8 mouse cellular contexts compared by ENCODE assay signal in genomic region chr1:44119201-44120073, GRCm38 (mm10). TPM values are rescaled to one million over a fixed set of nuclear protein-coding genes. Genes with fewer than 3 reads are reported as not detected.
DNase-seq lines count a peak whose midpoint lies in the region; ATAC-seq and TF ChIP-seq lines count a peak whose summit lies in the region.

No protein-coding gene starts in this region.

- H3K9me3 ChIP-seq in heart, embryonic 11.5 days (replicated peaks; ENCODE audit: control insufficient read depth, low read length): no peaks in the 10 kb centered on the region
- no peaks in the 10 kb centered on the region for H3K9me3 ChIP-seq in kidney, embryonic 16.5 days (ENCODE audit: low read length)

- TF ChIP-seq CTCF in bone marrow macrophage, adult 2 months (IDR thresholded peaks at IDR 0.05; ENCODE audit: low read depth, low read length): no peak
- no peak for TF ChIP-seq CTCF in embryonic fibroblast, embryonic 13.5 days (IDR thresholded peaks at IDR 0.05; ENCODE audit: borderline replicate concordance, insufficient read depth, low read length)
- TF ChIP-seq CTCF in liver, adult 2 months (IDR thresholded peaks at IDR 0.05; ENCODE audit: low read depth, low read length): peak; percentile 56

- H3K4me2 ChIP-seq in heart, embryonic 11.5 days: peak overlapping the region; percentile 76
- H3K4me2 ChIP-seq in kidney, embryonic 16.5 days (replicated peaks; ENCODE audit: low read depth, low read length): peak overlapping the region; percentile 65

- peaks cover 2% of the 10 kb centered on the region; the same call in 1 of the 2 replicates for H3K36me3 ChIP-seq in heart, embryonic 11.5 days (ENCODE audit: control insufficient read depth, insufficient read depth, low read length)
- H3K36me3 ChIP-seq in kidney, embryonic 16.5 days (ENCODE audit: insufficient read depth, low read length): peaks cover 15% of the 10 kb centered on the region; the same call in 1 of the 2 replicates
- H3K36me3 ChIP-seq in liver, adult 2 months (ENCODE audit: control insufficient read depth, insufficient read depth, low read length): peaks cover 4% of the 10 kb centered on the region; the same call in 1 of the 2 replicates

- DNase-seq in A20 (ENCODE audit: low read depth, low spot score): peak; percentile 65
- peak; percentile 73 for DNase-seq in liver, adult 2 months (ENCODE audit: extremely low read depth, low read depth, low spot score)
- DNase-seq in spleen, postnatal 4 days (ENCODE audit: low spot score in 2 of 2): peak; percentile 65 to 80

- no peaks in the 10 kb centered on the region for H3K27me3 ChIP-seq in heart, embryonic 11.5 days (ENCODE audit: control insufficient read depth, insufficient read depth, low read length)
- no peaks in the 10 kb centered on the region for H3K27me3 ChIP-seq in kidney, embryonic 16.5 days (ENCODE audit: insufficient read depth, low read length)
- H3K27me3 ChIP-seq in liver, adult 2 months (ENCODE audit: control insufficient read depth, insufficient read depth, low read length): no peaks in the 10 kb centered on the region

- peaks cover 5% of the 10 kb centered on the region for H3K79me2 ChIP-seq in liver, adult 2 months (ENCODE audit: control insufficient read depth, insufficient read depth, low read length)

- peak; percentile 89 for ATAC-seq in heart, embryonic 11.5 days (replicated peaks; ENCODE audit: insufficient number of reproducible peaks, low FRiP score, low TSS enrichment)
- peak; percentile 90 for ATAC-seq in kidney, embryonic 16.5 days (ENCODE audit: low FRiP score, low TSS enrichment)
- peak; percentile 30; the same call in 1 of the 2 replicates for ATAC-seq in monocyte, adult 5-6 weeks (replicated peaks; ENCODE audit: insufficient number of reproducible peaks, low FRiP score, low TSS enrichment, poor library complexity, severe bottlenecking)

- H3K4me3 ChIP-seq in bone marrow macrophage, adult 2 months (ENCODE audit: insufficient read depth, low read length): peak overlapping the region; percentile 70
- H3K4me3 ChIP-seq in embryonic fibroblast, embryonic 13.5 days (ENCODE audit: insufficient read depth, low read length): peak overlapping the region; percentile 59
- peak overlapping the region; percentile 77 for H3K4me3 ChIP-seq in heart, embryonic 11.5 days (ENCODE audit: low read depth, low read length)
- H3K4me3 ChIP-seq in kidney, embryonic 16.5 days (ENCODE audit: low read length): peak overlapping the region; percentile 78
- H3K4me3 ChIP-seq in liver, adult 2 months (ENCODE audit: insufficient read depth, low read depth, low read length): peak overlapping the region; percentile 98

- 0% methylated on average over 40 of the region's 43 CpGs for WGBS in heart, embryonic 11.5 days (ENCODE audit: insufficient replicate concordance)
- WGBS in kidney, embryonic 16.5 days: under 1% methylated on average over 42 of the region's 43 CpGs
- under 1% methylated on average over 43 of the region's 43 CpGs for WGBS in liver, adult 2 months

- peak overlapping the region; percentile 80 for H3K27ac ChIP-seq in bone marrow macrophage, adult 2 months (ENCODE audit: insufficient read depth, low read depth, low read length)
- H3K27ac ChIP-seq in embryonic fibroblast, embryonic 13.5 days (ENCODE audit: insufficient read depth, low read length): peak overlapping the region; percentile 89
- H3K27ac ChIP-seq in heart, embryonic 11.5 days (ENCODE audit: low read depth, low read length): peak overlapping the region; percentile 90
- peak overlapping the region; percentile 98 for H3K27ac ChIP-seq in kidney, embryonic 16.5 days (ENCODE audit: low read length)
- peak overlapping the region; percentile 73 for H3K27ac ChIP-seq in liver, adult 2 months (replicated peaks; ENCODE audit: insufficient read depth, low read depth, low read length)

- TF ChIP-seq POLR2A in bone marrow macrophage, adult 2 months (IDR thresholded peaks at IDR 0.05; ENCODE audit: borderline replicate concordance, low read depth, low read length): no peak
- TF ChIP-seq POLR2A in embryonic fibroblast, embryonic 13.5 days (IDR thresholded peaks at IDR 0.05; ENCODE audit: low read depth, low read length): peak; percentile 84
- TF ChIP-seq POLR2A in liver, adult 2 months (IDR thresholded peaks at IDR 0.05; ENCODE audit: extremely low read depth, insufficient read depth, low read length): 0 out of 2 replicates have a peak, but pooled peaks have one; percentile 33

- peaks cover 9% of the 10 kb centered on the region for H3K4me1 ChIP-seq in bone marrow macrophage, adult 2 months (ENCODE audit: control insufficient read depth, insufficient read depth, low read length)
- H3K4me1 ChIP-seq in embryonic fibroblast, embryonic 13.5 days (ENCODE audit: control insufficient read depth, insufficient read depth, low read length): no peaks in the 10 kb centered on the region
- H3K4me1 ChIP-seq in heart, embryonic 11.5 days (ENCODE audit: control insufficient read depth, insufficient read depth, low read length): no peaks in the 10 kb centered on the region
- peaks cover 13% of the 10 kb centered on the region for H3K4me1 ChIP-seq in kidney, embryonic 16.5 days (ENCODE audit: insufficient read depth, low read length)
- H3K4me1 ChIP-seq in liver, adult 2 months (ENCODE audit: control insufficient read depth, insufficient read depth, low read length): peaks cover 6% of the 10 kb centered on the region; the same call in 1 of the 2 replicates

- peak overlapping the region; percentile 78 for H3K9ac ChIP-seq in heart, embryonic 11.5 days (ENCODE audit: low read depth, low read length)
- peak overlapping the region; percentile 86 for H3K9ac ChIP-seq in kidney, embryonic 16.5 days (replicated peaks; ENCODE audit: low read length)
- H3K9ac ChIP-seq in liver, adult 2 months (ENCODE audit: low read depth, low read length): peak overlapping the region; percentile 82

RNA-seq across cellular contexts. Expression of gene Bivm, which starts 0.7 kb away (rescaled TPM):
- 12.1 and 13.7 TPM in 2 replicates for polyA plus RNA-seq in bone marrow macrophage, adult 2 months (2012; ENCODE audit: insufficient read depth, insufficient read length, missing spikeins)
- polyA plus RNA-seq in embryonic fibroblast, embryonic 13.5 days (2011; ENCODE audit: insufficient read length, low read depth, missing spikeins): 24.2 and 33.8 TPM in 2 replicates
- 15.8 and 16.9 TPM in 2 replicates for polyA plus RNA-seq in heart, embryonic 11.5 days (2014; fragmentation: Nextera tagmentation; extraction: Ambion mirVana)
- polyA plus RNA-seq in kidney, embryonic 16.5 days (2015; fragmentation: Nextera tagmentation; extraction: Ambion mirVana): 19.9 and 22.8 TPM in 2 replicates
- 7.5 and 7.8 TPM in 2 replicates for total RNA-seq in liver, adult 2 months (2014; rRNA removed)
- 5.1 and 6.5 TPM in 2 replicates for polyA plus RNA-seq in liver, adult 2 months (2012; rRNA removed)
- total RNA-seq in monocyte, adult 5-6 weeks (2017): 2.3 to 8.3 TPM (median 3.6 TPM) in 3 replicates

RNA-seq across cellular contexts. Expression of gene Kdelc1, which starts 0.8 kb away (rescaled TPM):
- 13.0 and 15.3 TPM in 2 replicates for polyA plus RNA-seq in bone marrow macrophage, adult 2 months (2012; ENCODE audit: insufficient read depth, insufficient read length, missing spikeins)
- 60.7 and 68.9 TPM in 2 replicates for polyA plus RNA-seq in embryonic fibroblast, embryonic 13.5 days (2011; ENCODE audit: insufficient read length, low read depth, missing spikeins)
- 56.4 and 57.5 TPM in 2 replicates for polyA plus RNA-seq in heart, embryonic 11.5 days (2014; fragmentation: Nextera tagmentation; extraction: Ambion mirVana)
- 70.6 and 71.7 TPM in 2 replicates for polyA plus RNA-seq in kidney, embryonic 16.5 days (2015; fragmentation: Nextera tagmentation; extraction: Ambion mirVana)
- total RNA-seq in liver, adult 2 months (2014; rRNA removed): 6.9 and 7.4 TPM in 2 replicates
- 5.4 and 7.8 TPM in 2 replicates for polyA plus RNA-seq in liver, adult 2 months (2012; rRNA removed)
- total RNA-seq in monocyte, adult 5-6 weeks (2017): 1.6 to 3.8 TPM (median 2.0 TPM) in 3 replicates

RNA-seq across cellular contexts. Expression of gene Tex30, which starts 17.2 kb away (rescaled TPM):
- 12.5 and 14.6 TPM in 2 replicates for polyA plus RNA-seq in bone marrow macrophage, adult 2 months (2012; ENCODE audit: insufficient read depth, insufficient read length, missing spikeins)
- polyA plus RNA-seq in embryonic fibroblast, embryonic 13.5 days (2011; ENCODE audit: insufficient read length, low read depth, missing spikeins): 18.8 and 22.8 TPM in 2 replicates
- polyA plus RNA-seq in heart, embryonic 11.5 days (2014; fragmentation: Nextera tagmentation; extraction: Ambion mirVana): 81.8 and 82.9 TPM in 2 replicates
- 76.7 and 79.9 TPM in 2 replicates for polyA plus RNA-seq in kidney, embryonic 16.5 days (2015; fragmentation: Nextera tagmentation; extraction: Ambion mirVana)
- total RNA-seq in liver, adult 2 months (2014; rRNA removed): 7.7 TPM in 2 replicates
- polyA plus RNA-seq in liver, adult 2 months (2012; rRNA removed): 2.0 and 3.5 TPM in 2 replicates
- 18.2 to 32.9 TPM (median 24.2 TPM) in 3 replicates for total RNA-seq in monocyte, adult 5-6 weeks (2017)

RNA-seq across cellular contexts. Expression of gene Ercc5, which starts 28.1 kb away (rescaled TPM):
- 14.5 and 17.3 TPM in 2 replicates for polyA plus RNA-seq in bone marrow macrophage, adult 2 months (2012; ENCODE audit: insufficient read depth, insufficient read length, missing spikeins)
- polyA plus RNA-seq in embryonic fibroblast, embryonic 13.5 days (2011; ENCODE audit: insufficient read length, low read depth, missing spikeins): 47.7 and 52.4 TPM in 2 replicates
- polyA plus RNA-seq in heart, embryonic 11.5 days (2014; fragmentation: Nextera tagmentation; extraction: Ambion mirVana): 17.3 and 17.8 TPM in 2 replicates
- 16.2 and 17.1 TPM in 2 replicates for polyA plus RNA-seq in kidney, embryonic 16.5 days (2015; fragmentation: Nextera tagmentation; extraction: Ambion mirVana)
- total RNA-seq in liver, adult 2 months (2014; rRNA removed): 14.3 and 14.9 TPM in 2 replicates
- polyA plus RNA-seq in liver, adult 2 months (2012; rRNA removed): 2.4 and 3.1 TPM in 2 replicates
- 17.3 to 22.4 TPM (median 21.6 TPM) in 3 replicates for total RNA-seq in monocyte, adult 5-6 weeks (2017)

RNA-seq across cellular contexts. Expression of gene Gm8251, which starts 57.7 kb away (rescaled TPM):
- polyA plus RNA-seq in bone marrow macrophage, adult 2 months (2012; ENCODE audit: insufficient read depth, insufficient read length, missing spikeins): not detected in 2 replicates
- polyA plus RNA-seq in embryonic fibroblast, embryonic 13.5 days (2011; ENCODE audit: insufficient read length, low read depth, missing spikeins): 0.11 TPM in 1 of 2 replicates, not detected in the other
- polyA plus RNA-seq in heart, embryonic 11.5 days (2014; fragmentation: Nextera tagmentation; extraction: Ambion mirVana): 0.08 TPM in 1 of 2 replicates, not detected in the other
- 0.05 and 0.06 TPM in 2 replicates for polyA plus RNA-seq in kidney, embryonic 16.5 days (2015; fragmentation: Nextera tagmentation; extraction: Ambion mirVana)
- 0.07 and 0.09 TPM in 2 replicates for total RNA-seq in liver, adult 2 months (2014; rRNA removed)
- polyA plus RNA-seq in liver, adult 2 months (2012; rRNA removed): not detected in 2 replicates
- total RNA-seq in monocyte, adult 5-6 weeks (2017): 0.67 to 0.96 TPM (median 0.78 TPM) in 3 replicates

Comparison
In these comparisons a context has a peak if more than half of its experiments do, and no peak if none do; other contexts are left out.
1. Peak in every context shown above with its lines: DNase-seq, ATAC-seq, H3K4me3 ChIP-seq and H3K27ac ChIP-seq.
2. ATAC-seq: peak in every context shown above with its lines; median percentile 90 in kidney, embryonic 16.5 days; 89 in heart, embryonic 11.5 days; 30 in monocyte, adult 5-6 weeks.